Mouse (Mus musculus): ENCODE results near the gene Arhgap10.

The Arhgap10 gene

DNA sequence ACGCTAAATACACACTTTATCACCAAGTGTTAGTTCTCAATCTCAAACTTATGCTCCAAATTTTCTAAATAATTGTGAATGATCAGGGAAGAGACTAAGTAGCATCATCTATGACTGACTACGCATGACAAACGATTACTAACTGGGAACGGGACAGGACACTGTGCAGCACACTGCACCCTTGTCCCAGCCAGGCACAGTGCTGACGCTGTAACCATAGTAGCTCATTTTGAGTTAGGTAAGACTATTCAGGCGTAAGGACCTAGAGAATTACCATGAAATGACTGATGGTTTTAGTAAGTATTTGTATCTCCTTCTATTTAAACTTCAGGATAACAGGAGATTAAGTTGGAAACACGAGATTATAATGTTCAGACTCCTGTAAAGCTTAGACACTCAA lies 33.5 kb downstream of the Arhgap10 start:
- no peak for DNase-seq

GRCm38 (mm10) chr8:77483676-77484075 lies 34.1 kb downstream of the Arhgap10 start:
- peak; percentile 54 for DNase-seq

DNA sequence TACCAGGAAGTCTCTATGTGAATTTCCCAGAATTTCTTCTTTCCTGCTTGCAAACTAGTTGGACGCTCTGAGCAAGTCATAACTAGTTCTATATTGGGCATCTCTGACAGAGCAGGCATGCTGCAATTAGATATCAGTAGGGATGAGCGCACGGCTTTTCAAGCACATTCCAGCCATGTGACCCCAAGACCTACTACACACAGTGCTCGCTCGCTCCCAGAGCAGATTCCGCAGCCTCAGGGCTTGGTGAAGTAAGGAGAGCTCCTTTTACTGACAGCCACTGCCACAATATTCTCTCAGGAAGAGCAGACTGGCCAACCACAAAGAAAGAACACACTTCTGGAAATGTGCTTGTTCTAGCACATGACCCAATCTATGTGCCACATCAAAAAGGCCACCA lies 36.0 kb downstream of the Arhgap10 start:
- DNase-seq: no peak

- no peak for DNase-seq
These were observed 37.8 kb downstream of the Arhgap10 start for GRCm38 (mm10) chr8:77479995-77480394.

DNA sequence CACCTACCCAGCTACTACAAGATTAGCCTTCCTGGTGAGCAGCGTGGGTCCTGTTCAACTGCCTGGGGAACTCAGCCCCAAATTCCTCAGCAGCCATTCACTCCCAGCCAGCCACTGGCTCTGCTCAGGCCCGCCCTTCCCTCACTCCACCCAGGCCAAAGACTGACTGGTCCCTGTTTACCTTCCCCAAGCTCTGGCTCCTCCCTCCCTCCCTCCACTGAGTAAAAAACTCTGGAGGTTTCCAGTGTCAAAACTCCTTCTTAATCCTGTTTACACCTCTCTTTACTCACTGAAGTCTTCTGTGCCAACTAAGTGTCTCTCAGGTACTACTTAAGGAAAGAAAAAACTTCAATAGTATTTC lies 38.9 kb downstream of the Arhgap10 start:
- DNase-seq: peak; percentile 84

DNA sequence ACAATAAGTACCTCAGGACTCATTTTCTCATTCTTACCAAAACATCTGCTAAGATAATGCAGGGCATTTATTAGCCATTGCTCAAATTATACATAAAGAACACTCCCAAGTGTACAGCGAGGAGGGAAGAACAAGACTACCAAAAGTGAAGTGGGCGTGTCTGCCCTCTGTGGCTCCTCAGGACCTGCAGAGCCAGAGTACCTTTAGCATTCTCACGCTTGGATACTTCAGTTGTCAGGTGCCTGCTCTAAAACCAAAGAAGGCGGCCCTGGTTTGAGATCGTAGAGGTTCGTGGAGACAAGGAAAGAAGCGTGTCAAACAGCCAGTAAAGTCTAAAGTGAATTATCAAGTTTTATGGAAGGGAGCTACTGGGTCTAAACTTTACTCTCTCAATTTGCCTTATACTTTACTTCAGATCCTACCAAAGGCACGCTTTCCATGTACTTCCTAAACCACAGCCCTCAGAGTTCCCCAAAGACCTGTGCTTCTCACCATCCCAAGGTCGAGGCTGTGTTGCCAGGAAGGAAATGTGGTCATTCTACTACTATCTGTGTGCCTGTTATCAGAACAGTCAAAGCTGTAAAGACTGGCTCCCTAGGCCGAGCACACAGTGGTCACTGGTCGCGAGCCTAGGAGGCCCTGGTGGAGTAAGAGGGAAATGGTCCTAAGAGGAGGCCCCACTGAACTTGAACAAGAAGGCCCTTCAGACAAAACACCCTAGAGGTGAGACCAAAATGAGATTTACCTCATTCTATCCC lies 39.4 kb downstream of the Arhgap10 start:
- DNase-seq: no peak

DNA sequence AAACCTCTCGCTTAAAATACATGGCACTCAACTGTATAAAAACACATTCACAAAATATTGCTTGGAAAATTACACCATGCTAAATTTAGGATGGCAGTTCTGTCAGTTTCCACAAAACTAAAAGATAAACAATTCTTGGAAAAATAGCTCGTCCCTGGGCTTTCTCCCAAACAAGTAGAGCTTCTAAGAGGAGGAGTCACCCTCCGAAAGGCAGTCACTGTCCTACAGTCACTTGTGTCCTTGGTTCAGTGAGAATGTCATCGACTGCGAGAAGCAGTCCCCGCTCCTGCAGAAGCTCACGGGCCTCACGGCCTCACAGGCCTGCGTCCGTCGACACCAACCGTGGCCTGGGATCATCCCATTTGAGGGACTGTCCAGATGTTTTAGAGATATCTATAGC lies 40.1 kb downstream of the Arhgap10 start:
- no peak for DNase-seq

- no peak for DNase-seq
These were observed 43.1 kb downstream of the Arhgap10 start for GRCm38 (mm10) chr8:77474614-77475013.

DNA sequence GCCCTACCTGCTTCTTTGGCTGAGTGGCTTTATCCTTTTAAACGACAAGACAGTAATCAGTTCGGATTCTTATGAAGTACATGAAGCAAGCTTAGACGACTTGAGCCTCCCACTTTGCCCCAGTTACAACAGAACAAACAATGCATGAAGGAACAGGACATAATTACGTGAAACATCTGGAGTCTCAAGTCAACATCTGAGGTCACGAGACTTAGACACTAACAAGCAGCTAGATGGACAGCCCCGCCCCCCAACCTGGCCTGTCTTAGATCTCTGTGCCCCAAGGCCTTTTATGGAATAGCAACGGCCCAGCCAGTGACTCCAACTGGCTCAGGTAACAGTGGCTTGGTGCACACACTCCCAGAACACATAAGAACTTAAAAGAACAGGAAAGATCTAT lies 44.0 kb downstream of the Arhgap10 start:
- DNase-seq: no peak

DNA sequence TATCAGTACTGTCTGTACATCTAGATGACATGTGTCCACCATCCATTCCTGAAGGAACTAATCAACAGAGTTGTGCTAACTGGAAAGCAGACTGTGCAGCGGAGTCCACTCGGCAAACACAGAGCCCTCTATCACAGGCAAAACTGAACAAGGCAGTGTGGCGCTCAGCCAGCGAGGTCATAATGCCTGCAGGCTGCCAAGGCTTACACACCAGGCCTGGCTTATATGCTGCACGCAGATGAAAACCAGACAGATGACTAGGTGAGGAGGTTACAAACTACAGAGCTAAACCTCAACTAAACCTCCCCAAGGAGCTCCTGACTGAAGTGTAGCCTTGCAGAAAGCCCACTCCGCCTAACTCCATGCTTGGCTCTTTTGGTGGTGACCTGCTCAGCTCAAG lies 44.4 kb downstream of the Arhgap10 start:
- peak; percentile 74 for DNase-seq

- DNase-seq: no peak
These were observed 56.4 kb downstream of the Arhgap10 start for GRCm38 (mm10) chr8:77461392-77461791.

DNA sequence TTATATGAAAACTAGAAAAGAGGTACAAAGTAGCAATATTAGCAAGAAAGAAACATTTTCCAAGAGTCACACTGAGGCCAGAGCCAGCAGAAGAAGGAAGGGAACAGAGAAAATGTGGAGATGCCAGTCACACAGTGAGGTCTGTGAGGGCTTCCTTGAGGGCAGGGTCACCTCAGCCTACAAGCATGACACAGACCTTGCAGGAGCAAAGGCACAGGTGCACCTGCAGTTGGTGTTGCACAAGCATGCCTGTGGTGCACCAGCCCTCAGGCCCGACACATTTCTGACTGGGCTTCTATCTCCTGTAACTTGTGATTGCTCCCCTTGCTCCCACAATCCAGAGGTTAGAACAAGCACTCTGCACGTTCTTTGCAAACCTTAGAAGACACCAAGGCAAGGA lies 57.4 kb downstream of the Arhgap10 start:
- no peak for DNase-seq

DNA sequence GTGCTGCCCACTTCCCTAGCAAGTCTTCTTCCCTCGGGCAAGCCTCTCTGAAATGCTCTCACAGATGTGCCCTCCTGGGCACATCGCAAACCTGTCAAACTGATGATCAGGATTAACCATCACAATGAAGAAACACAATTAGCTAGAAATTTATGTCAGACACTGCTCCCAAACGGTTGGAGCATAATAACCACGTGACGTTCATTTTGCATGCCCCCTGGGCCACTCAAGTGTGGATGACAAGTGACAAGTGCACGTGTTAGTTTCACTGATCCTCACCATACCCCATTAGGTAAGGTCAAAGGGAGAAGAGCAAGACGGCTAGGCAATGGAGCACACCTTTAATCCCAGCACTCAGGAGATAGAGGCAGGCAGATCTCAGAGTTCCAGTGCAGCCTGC lies 58.1 kb downstream of the Arhgap10 start:
- no peak for DNase-seq

GRCm38 (mm10) chr8:77458575-77458974 lies 59.2 kb downstream of the Arhgap10 start:
- DNase-seq: no peak

DNA sequence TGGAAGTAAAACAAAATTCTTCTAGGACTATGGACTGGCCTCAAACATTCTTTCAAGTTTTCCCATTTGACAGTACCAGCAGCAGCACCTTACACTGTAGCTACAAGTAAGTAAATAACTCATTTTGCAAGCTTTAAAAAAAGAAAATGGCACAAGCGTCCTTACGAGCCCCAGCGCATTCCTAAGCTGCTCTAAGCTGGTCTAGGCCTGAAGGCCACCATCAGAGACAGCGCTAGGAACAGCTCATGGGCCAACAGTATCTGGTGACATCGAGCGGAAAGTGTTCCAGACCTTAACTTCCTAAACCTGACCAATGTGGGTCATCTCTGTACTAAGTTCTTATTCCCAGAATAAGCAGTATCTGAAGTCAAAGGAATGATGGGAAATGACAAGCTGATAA lies 61.5 kb downstream of the Arhgap10 start:
- no peak for DNase-seq

DNA sequence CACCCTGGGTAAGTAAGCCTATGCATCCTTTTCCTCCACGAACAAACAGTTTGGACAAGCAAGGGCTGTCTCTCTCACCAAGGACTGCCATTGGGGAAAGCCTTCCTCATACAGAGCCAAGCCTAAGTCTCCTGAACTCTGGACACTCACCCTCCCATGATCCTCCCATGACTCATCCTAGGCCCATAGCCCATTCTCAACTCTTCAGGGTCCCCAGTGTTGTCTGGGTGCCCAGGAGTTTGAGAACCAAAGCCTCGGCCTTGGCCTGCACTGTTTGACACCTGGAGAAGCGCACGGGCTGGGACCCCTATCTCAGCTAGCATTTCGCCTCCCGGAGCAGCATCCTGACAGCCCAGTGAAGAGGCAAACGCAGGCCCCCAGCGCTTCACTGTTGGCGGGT lies 63.9 kb downstream of the Arhgap10 start:
- DNase-seq: no peak

- DNase-seq: peak; percentile 35
These were observed 66.0 kb downstream of the Arhgap10 start for GRCm38 (mm10) chr8:77451466-77452382.

DNA sequence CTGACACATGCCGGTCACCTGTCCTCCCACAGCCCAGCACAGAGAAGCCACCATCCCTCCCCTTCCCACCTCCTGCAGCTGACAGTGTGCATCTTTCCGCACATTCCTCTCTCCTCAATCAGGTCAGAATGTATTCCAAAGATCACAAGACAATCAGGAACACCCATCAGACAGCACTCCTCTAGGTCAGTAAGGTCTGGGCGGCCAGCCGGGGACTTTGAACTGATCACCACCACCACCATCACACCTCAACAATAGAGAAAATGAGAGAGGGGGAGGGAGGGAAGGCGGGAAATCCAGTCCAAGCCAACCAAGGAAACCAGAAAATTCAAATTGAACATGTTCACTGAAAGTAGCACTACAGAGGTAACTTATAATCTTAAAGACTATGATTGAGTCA lies 66.7 kb downstream of the Arhgap10 start:
- no peak for DNase-seq

- DNase-seq: no peak
These were observed 71.5 kb downstream of the Arhgap10 start for GRCm38 (mm10) chr8:77446294-77446693.

GRCm38 (mm10) chr8:77445642-77446041 lies 72.1 kb downstream of the Arhgap10 start:
- no peak for DNase-seq

- peak; percentile 85 for DNase-seq
These were observed 73.4 kb downstream of the Arhgap10 start for GRCm38 (mm10) chr8:77444166-77444870.

GRCm38 (mm10) chr8:77442452-77442851 lies 75.3 kb downstream of the Arhgap10 start:
- no peak for DNase-seq

GRCm38 (mm10) chr8:77440913-77441312 lies 76.8 kb downstream of the Arhgap10 start:
- no peak for DNase-seq

Measured in lung, postnatal 36 days (tissue).